Mouse (Mus musculus) limb, embryonic 12.5 days (tissue): ENCODE measurements around the gene Mki67. TPM values are rescaled to one million over a fixed set of nuclear protein-coding genes. Genes with fewer than 3 reads are reported as not detected.

Experiments
- ATAC-seq: fragments of 200-750 bp; cut with Nextera tagmentation; 2 replicates; pipeline ENCODE4 v1.8.0; 2017; ENCODE audit warnings: low read depth, moderate TSS enrichment; ENCODE audit not compliant: insufficient number of reproducible peaks, insufficient read depth, low FRiP score, low TSS enrichment
- H3K27ac ChIP-seq: fragments of 300-500 bp; sonication (generic); 2 replicates; pipeline ENCODE4 v1.5.1; 2016; ENCODE audit warnings: mild to moderate bottlenecking, moderate library complexity
- H3K27me3 ChIP-seq: fragments of 300-500 bp; sonication (generic); 2 replicates; pipeline ENCODE4 v1.6.1; 2016; ENCODE audit warnings: mild to moderate bottlenecking, moderate library complexity
- H3K36me3 ChIP-seq: fragments of 300-500 bp; sonication (generic); 2 replicates; pipeline ENCODE4 v1.6.1; 2016; ENCODE audit warnings: mild to moderate bottlenecking, moderate library complexity
- H3K4me1 ChIP-seq: fragments of 300-500 bp; sonication (generic); replicated peaks from 2 replicates; pipeline ENCODE4 v1.6.1; 2016
- H3K4me2 ChIP-seq: fragments of 300-500 bp; sonication (generic); 2 replicates; pipeline ENCODE4 v1.6.1; 2016; ENCODE audit warnings: mild to moderate bottlenecking, moderate library complexity
- H3K4me3 ChIP-seq: fragments of 300-500 bp; sonication (generic); replicated peaks from 2 replicates; pipeline ENCODE4 v1.5.1; 2016; ENCODE audit warnings: mild to moderate bottlenecking
- H3K9ac ChIP-seq: fragments of 300-500 bp; sonication (generic); replicated peaks from 2 replicates; pipeline ENCODE4 v1.6.1; 2016; ENCODE audit warnings: mild to moderate bottlenecking, moderate library complexity
- H3K9me3 ChIP-seq: fragments of 300-500 bp; sonication (generic); 2 replicates; pipeline ENCODE4 v1.6.1; 2016; ENCODE audit warnings: mild to moderate bottlenecking, moderate library complexity
- whole genome bisulfite sequencing: fragments of 180-500 bp; shearing (Covaris S2); methylation state at CpG from one replicate; pipeline ENCODE4 v1.1.7; 2016; 5-methylcytosine and 5-hydroxymethylcytosine counted together
- polyA plus RNA-seq: library from polyadenylated mRNA; unstranded; fragments of >200 nt; fragmentation: Nextera tagmentation; extraction: Ambion mirVana; gene quantifications from 2 replicates; pipeline ENCODE4 v1.2.1, GENCODE M21; 2016

The Mki67 gene
- polyA plus RNA-seq = 50.5 and 51.2 TPM in 2 replicates

- WGBS = under 1% methylated on average over 80 of the region's 82 CpGs
- peak; percentile 58 for ATAC-seq
- H3K4me2 ChIP-seq = peak within 1 kb of the TSS; percentile 78
These were observed at the start of gene Mki67 for GRCm38 (mm10) chr7:135715642-135716444. Gene Mki67 (minus strand): TSS chr7:135716361.

GRCm38 (mm10) chr7:135763311-135763710 is 47.1 kb upstream of the Mki67 start:
- no peaks in the 10 kb centered on the region for H3K27me3 ChIP-seq
- WGBS = 57% methylated on average over 2 of the region's 2 CpGs
- no peaks in the 10 kb centered on the region for H3K36me3 ChIP-seq
- H3K27ac ChIP-seq = no peak overlapping the region
- ATAC-seq = no peak
- no peaks in the 10 kb centered on the region for H3K9me3 ChIP-seq
- H3K9ac ChIP-seq = no peak overlapping the region
- peaks cover 6% of the 10 kb centered on the region; the same call in 1 of the 2 replicates for H3K4me1 ChIP-seq
- H3K4me3 ChIP-seq = no peak overlapping the region
- H3K4me2 ChIP-seq = no peak overlapping the region

More at GRCm38 (mm10) chr7:135715642-135716444, at the start of gene Mki67:
- H3K4me1 ChIP-seq = peaks cover 30% of the 10 kb centered on the region
- no peaks in the 10 kb centered on the region for H3K27me3 ChIP-seq
- H3K9me3 ChIP-seq = no peaks in the 10 kb centered on the region
- no peaks in the 10 kb centered on the region for H3K36me3 ChIP-seq
- peak within 1 kb of the TSS; percentile 87 for H3K4me3 ChIP-seq
- H3K27ac ChIP-seq = peak within 1 kb of the TSS; percentile 81
- H3K9ac ChIP-seq = peak within 1 kb of the TSS; percentile 92

DNA sequence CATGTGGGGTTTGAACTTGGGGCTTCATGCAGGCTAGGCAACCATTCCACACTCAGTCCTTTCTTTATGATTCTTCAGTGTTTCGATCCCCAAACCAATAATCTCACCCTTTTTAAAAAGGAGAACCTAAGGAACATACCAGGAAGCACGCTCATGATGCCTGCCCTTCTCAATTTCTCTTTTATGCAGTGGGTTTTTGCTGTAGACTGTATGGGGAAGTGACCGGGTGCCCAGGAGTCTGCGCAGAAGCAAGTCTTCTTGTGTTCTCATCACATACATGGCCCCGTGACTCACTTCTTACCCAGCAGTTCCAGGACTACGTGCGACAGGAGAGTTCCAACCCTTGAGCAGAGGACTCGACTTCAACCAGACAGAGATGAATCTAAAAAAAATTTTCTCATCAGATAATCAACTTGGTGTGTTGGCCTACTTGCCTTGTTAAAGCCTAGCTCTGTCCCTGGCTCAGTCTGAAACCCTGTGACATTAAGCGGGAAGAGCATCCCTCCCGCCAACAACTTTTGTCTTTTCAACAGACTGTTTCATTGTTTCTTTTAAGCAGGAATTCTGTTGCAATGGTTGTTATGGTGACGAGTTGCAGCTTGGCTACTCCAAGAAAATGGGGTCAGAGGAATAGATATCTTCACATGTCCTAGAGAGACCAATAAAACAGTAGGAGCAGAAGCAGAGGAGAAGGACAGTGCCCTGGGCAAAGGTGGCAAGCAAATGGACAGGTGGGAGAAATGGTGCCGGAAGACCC is 42.8 kb upstream of the Mki67 start:
- H3K27ac ChIP-seq = no peak overlapping the region
- H3K36me3 ChIP-seq = no peaks in the 10 kb centered on the region
- 89% methylated on average over 12 of the region's 12 CpGs for WGBS
- H3K4me3 ChIP-seq = no peak overlapping the region
- no peak overlapping the region for H3K9ac ChIP-seq
- ATAC-seq = no peak
- H3K4me1 ChIP-seq = no peaks in the 10 kb centered on the region
- no peaks in the 10 kb centered on the region for H3K27me3 ChIP-seq
- H3K4me2 ChIP-seq = no peak overlapping the region
- H3K9me3 ChIP-seq = no peaks in the 10 kb centered on the region

- Histone ChIP-seq H3K27me3 (no peaks in the 10 kb centered on the region), H3K27ac (no peak overlapping the region), H3K36me3 (no peaks in the 10 kb centered on the region), H3K9me3 (no peaks in the 10 kb centered on the region), H3K4me3 (no peak overlapping the region), H3K4me1 (no peaks in the 10 kb centered on the region), H3K4me2 (no peak overlapping the region), H3K9ac (no peak overlapping the region)
- ATAC-seq = no peak
- 74% methylated on average over 4 of the region's 4 CpGs for WGBS
These were observed 42.0 kb upstream of the Mki67 start for GRCm38 (mm10) chr7:135758171-135758570.

- Histone ChIP-seq H3K4me3 (no peak overlapping the region), H3K9ac (no peak overlapping the region), H3K4me2 (no peak overlapping the region), H3K9me3 (no peaks in the 10 kb centered on the region), H3K36me3 (no peaks in the 10 kb centered on the region), H3K4me1 (no peaks in the 10 kb centered on the region), H3K27ac (no peak overlapping the region), H3K27me3 (no peaks in the 10 kb centered on the region)
- ATAC-seq = no peak
- 91% methylated on average over 6 of the region's 6 CpGs for WGBS
These were observed 40.9 kb upstream of the Mki67 start for GRCm38 (mm10) chr7:135756984-135757586.

DNA sequence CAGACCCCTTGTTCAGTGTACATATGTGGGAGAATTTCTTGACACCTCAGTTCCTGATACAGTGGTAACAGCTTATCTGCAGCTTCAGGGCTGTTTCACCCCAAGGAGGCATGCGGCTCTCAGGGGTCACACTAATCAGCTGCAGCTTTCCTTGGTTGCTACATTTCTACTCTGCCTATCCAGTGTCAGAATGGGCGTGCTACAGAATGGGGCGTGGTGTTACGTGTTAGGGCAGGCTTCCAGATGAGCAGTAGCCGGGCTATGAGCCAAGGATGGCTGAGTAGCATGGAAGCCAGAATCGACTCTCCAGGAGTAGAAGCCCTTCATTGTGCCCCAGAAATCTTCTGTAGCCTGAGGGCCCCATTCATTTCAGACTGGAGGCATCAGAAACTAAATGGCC is 32.8 kb upstream of the Mki67 start:
- 61% methylated on average over 6 of the region's 6 CpGs for WGBS
- Histone ChIP-seq H3K9ac (no peak overlapping the region), H3K27me3 (no peaks in the 10 kb centered on the region), H3K4me2 (no peak overlapping the region), H3K4me1 (peaks cover 4% of the 10 kb centered on the region; the same call in 1 of the 2 replicates), H3K4me3 (no peak overlapping the region), H3K36me3 (no peaks in the 10 kb centered on the region), H3K9me3 (no peaks in the 10 kb centered on the region), H3K27ac (no peak overlapping the region)
- no peak for ATAC-seq

DNA sequence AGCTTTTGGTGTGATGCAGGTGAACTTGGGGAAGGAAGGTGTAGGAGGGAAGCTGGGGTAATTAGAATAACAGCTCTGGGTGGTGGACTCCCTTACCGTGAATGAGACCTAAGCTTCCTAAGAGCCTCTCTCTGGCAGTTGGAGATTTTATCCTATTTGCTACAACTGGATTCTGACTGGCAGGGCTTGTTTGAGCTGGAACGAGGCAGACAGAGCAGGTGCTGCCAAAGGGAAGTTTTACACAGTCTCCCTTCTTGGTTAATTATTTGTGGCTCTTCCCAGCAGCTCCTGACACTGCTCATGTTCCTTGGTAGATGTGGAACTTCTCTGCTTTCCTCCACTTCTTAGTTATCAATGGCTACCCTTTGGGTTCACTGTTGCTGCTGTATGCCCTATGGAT is 30.9 kb upstream of the Mki67 start:
- no peak overlapping the region for H3K4me3 ChIP-seq
- peaks cover 4% of the 10 kb centered on the region; the same call in 1 of the 2 replicates for H3K9me3 ChIP-seq
- no peak overlapping the region for H3K4me2 ChIP-seq
- H3K27me3 ChIP-seq = no peaks in the 10 kb centered on the region
- no peak overlapping the region for H3K27ac ChIP-seq
- 64% methylated on average over 2 of the region's 2 CpGs for WGBS
- no peak overlapping the region for H3K9ac ChIP-seq
- no peaks in the 10 kb centered on the region for H3K36me3 ChIP-seq
- H3K4me1 ChIP-seq = peaks cover 4% of the 10 kb centered on the region; the same call in 1 of the 2 replicates
- no peak for ATAC-seq

GRCm38 (mm10) chr7:135746528-135746927 is 30.4 kb upstream of the Mki67 start:
- H3K4me2 ChIP-seq = no peak overlapping the region
- H3K9ac ChIP-seq = no peak overlapping the region
- H3K4me3 ChIP-seq = no peak overlapping the region
- H3K36me3 ChIP-seq = no peaks in the 10 kb centered on the region
- H3K4me1 ChIP-seq = peaks cover 4% of the 10 kb centered on the region; the same call in 1 of the 2 replicates
- ATAC-seq = 0 out of 2 replicates have a peak, but pooled peaks have one; percentile 20
- no peaks in the 10 kb centered on the region for H3K27me3 ChIP-seq
- peaks cover 6% of the 10 kb centered on the region; the same call in 1 of the 2 replicates for H3K9me3 ChIP-seq
- H3K27ac ChIP-seq = no peak overlapping the region
- 57% methylated on average over 6 of the region's 6 CpGs for WGBS

- no peak for ATAC-seq
- Histone ChIP-seq H3K4me1 (peaks cover 8% of the 10 kb centered on the region; the same call in 1 of the 2 replicates), H3K4me3 (no peak overlapping the region), H3K4me2 (no peak overlapping the region), H3K9ac (no peak overlapping the region), H3K27ac (no peak overlapping the region), H3K9me3 (peaks cover 6% of the 10 kb centered on the region; the same call in 1 of the 2 replicates), H3K36me3 (no peaks in the 10 kb centered on the region), H3K27me3 (no peaks in the 10 kb centered on the region)
- 60% methylated on average over 2 of the region's 2 CpGs for WGBS
These were observed 28.9 kb upstream of the Mki67 start for GRCm38 (mm10) chr7:135745091-135745490.

DNA sequence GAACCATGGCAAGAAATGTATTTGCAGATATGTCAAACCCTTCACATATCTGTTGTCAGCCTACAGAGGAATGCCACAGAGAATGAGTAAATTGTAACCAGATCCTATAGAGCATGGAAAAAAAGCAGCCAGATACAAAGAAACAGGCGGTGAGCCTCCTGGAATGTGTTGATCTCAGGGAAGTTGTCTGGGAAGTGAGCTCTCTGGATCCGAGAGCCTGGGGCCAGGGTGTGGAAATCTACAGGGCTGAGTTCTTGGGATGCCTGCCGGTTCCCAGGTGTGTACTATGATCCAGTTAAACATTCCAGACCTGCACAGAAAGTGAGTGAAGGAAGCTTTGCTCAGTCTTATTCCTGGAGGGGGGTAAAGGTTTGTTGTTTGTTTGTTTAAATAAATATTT is 24.3 kb upstream of the Mki67 start:
- peaks cover 6% of the 10 kb centered on the region; the same call in 1 of the 2 replicates for H3K9me3 ChIP-seq
- no peak overlapping the region for H3K9ac ChIP-seq
- 56% methylated on average over 3 of the region's 3 CpGs for WGBS

GRCm38 (mm10) chr7:135736581-135736886 is 20.4 kb upstream of the Mki67 start:
- H3K4me2 ChIP-seq = no peak overlapping the region
- WGBS = 47% methylated on average over 3 of the region's 3 CpGs

More for the DNA sequence above, 24.3 kb upstream of the Mki67 start:
- peaks cover 7% of the 10 kb centered on the region; the same call in 1 of the 2 replicates for H3K4me1 ChIP-seq
- ATAC-seq = no peak
- H3K36me3 ChIP-seq = no peaks in the 10 kb centered on the region
- no peaks in the 10 kb centered on the region for H3K27me3 ChIP-seq
- H3K4me2 ChIP-seq = no peak overlapping the region
- no peak overlapping the region for H3K4me3 ChIP-seq
- no peak overlapping the region for H3K27ac ChIP-seq

More at GRCm38 (mm10) chr7:135736581-135736886, 20.4 kb upstream of the Mki67 start:
- no peaks in the 10 kb centered on the region for H3K36me3 ChIP-seq
- no peak overlapping the region for H3K27ac ChIP-seq
- H3K4me1 ChIP-seq = peaks cover 12% of the 10 kb centered on the region
- ATAC-seq = 0 out of 2 replicates have a peak, but pooled peaks have one; percentile 19
- H3K9me3 ChIP-seq = no peaks in the 10 kb centered on the region
- H3K9ac ChIP-seq = no peak overlapping the region
- H3K4me3 ChIP-seq = no peak overlapping the region
- H3K27me3 ChIP-seq = no peaks in the 10 kb centered on the region
